Mouse (Mus musculus): Measurements from ENCODE around the gene 4930548H24Rik.
"Not testable (repeated sequence)": the region's sequence is repeated elsewhere in the genome, so short reads cannot be mapped to it uniquely, and the experiment has no call there.

4930548H24Rik gene

GRCm38 (mm10) chr5:31485440-31485839 lies at the start of gene 4930548H24Rik:
Gene 4930548H24Rik (plus strand): TSS chr5:31485740.
- DNase-seq (ENCODE audit: low spot score) = no peak

- no peak for DNase-seq (ENCODE audit: low spot score)
These were observed 34.2 kb upstream of the 4930548H24Rik start for GRCm38 (mm10) chr5:31451336-31451735.

- DNase-seq (ENCODE audit: low spot score) = peak; percentile 88
These were observed 33.5 kb upstream of the 4930548H24Rik start, which contains the start of gene Zfp512 for GRCm38 (mm10) chr5:31451878-31452561. Gene Zfp512 (plus strand): TSS chr5:31452431.

GRCm38 (mm10) chr5:31452562-31452878 lies 33.0 kb upstream of the 4930548H24Rik start:
- DNase-seq (ENCODE audit: low spot score) = no peak

- no peak for DNase-seq (ENCODE audit: low spot score)
These were observed 32.6 kb upstream of the 4930548H24Rik start for GRCm38 (mm10) chr5:31452886-31453410.

GRCm38 (mm10) chr5:31467798-31468197 lies 17.7 kb upstream of the 4930548H24Rik start:
- no peak for DNase-seq (ENCODE audit: low spot score)

GRCm38 (mm10) chr5:31469711-31470110 lies 15.8 kb upstream of the 4930548H24Rik start:
- DNase-seq (ENCODE audit: low spot score) = no peak

GRCm38 (mm10) chr5:31470334-31470733 lies 15.2 kb upstream of the 4930548H24Rik start:
- peak; percentile 43 for DNase-seq (ENCODE audit: low spot score)

- no peak for DNase-seq (ENCODE audit: low spot score)
These were observed 5.0 kb upstream of the 4930548H24Rik start for GRCm38 (mm10) chr5:31480536-31480935.

GRCm38 (mm10) chr5:31487889-31488288 lies 2.3 kb downstream of the 4930548H24Rik start:
- DNase-seq (ENCODE audit: low spot score) = no peak

GRCm38 (mm10) chr5:31489116-31489769 lies 3.7 kb downstream of the 4930548H24Rik start:
- DNase-seq (ENCODE audit: low spot score) = no peak

GRCm38 (mm10) chr5:31492031-31492430 lies 6.5 kb downstream of the 4930548H24Rik start:
- no peak for DNase-seq (ENCODE audit: low spot score)

GRCm38 (mm10) chr5:31494513-31495297 lies 9.2 kb downstream of the 4930548H24Rik start, which contains the start of gene Gpn1:
Gene Gpn1 (plus strand): TSS chr5:31494741.
- peak; percentile 81 for DNase-seq (ENCODE audit: low spot score)

GRCm38 (mm10) chr5:31504843-31505242 lies 19.3 kb downstream of the 4930548H24Rik start:
- no peak for DNase-seq (ENCODE audit: low spot score)

GRCm38 (mm10) chr5:31512481-31512880 lies 26.9 kb downstream of the 4930548H24Rik start:
- no peak for DNase-seq (ENCODE audit: low spot score)

- no peak for DNase-seq (ENCODE audit: low spot score)
These were observed 35.0 kb downstream of the 4930548H24Rik start for GRCm38 (mm10) chr5:31520556-31520955.

GRCm38 (mm10) chr5:31526354-31527116 lies 41.0 kb downstream of the 4930548H24Rik start, which contains the start of gene Slc4a1ap:
Gene Slc4a1ap (plus strand): TSS chr5:31526995.
- peak; percentile 77 for DNase-seq (ENCODE audit: low spot score)

- DNase-seq (ENCODE audit: low spot score) = peak; percentile 9
These were observed 41.7 kb downstream of the 4930548H24Rik start for GRCm38 (mm10) chr5:31527117-31527680.

- not testable (repeated sequence) for DNase-seq (ENCODE audit: low spot score)
These were observed 42.2 kb downstream of the 4930548H24Rik start, which contains the start of gene Supt7l for GRCm38 (mm10) chr5:31527707-31528106. Gene Supt7l (minus strand): TSS chr5:31527807.

GRCm38 (mm10) chr5:31528560-31528959 lies 43.0 kb downstream of the 4930548H24Rik start:
- no peak for DNase-seq (ENCODE audit: low spot score)

GRCm38 (mm10) chr5:31535228-31535627 lies 49.7 kb downstream of the 4930548H24Rik start:
- no peak for DNase-seq (ENCODE audit: low spot score)
